Mouse (Mus musculus) MEL (cell line): ENCODE data around the gene Rps6kb2. TPM values are rescaled to one million over a fixed set of nuclear protein-coding genes. Genes with fewer than 3 reads are reported as not detected.

Experiments used
- DNase-seq: peaks from one replicate; pipeline ENCODE4 v3.0.0; 2011; ENCODE audit warnings: low read depth, low spot score
- H3K27ac ChIP-seq: 2 replicates; pipeline ENCODE4 v1.5.1; 2012; ENCODE audit warnings: low read depth, mild to moderate bottlenecking, control low read depth, low read length, moderate library complexity; ENCODE audit not compliant: control insufficient read depth
- H3K27me3 ChIP-seq, 2 experiments: fragments of 150-350 bp in 1 of 2; sonication (generic) in 1 of 2; 2 replicates each; pipeline ENCODE4 v1.6.1; 2012; ENCODE audit warnings: low read length in 2 of 2, mild to moderate bottlenecking in 2 of 2, improper control_type of control experiment in 1 of 2, moderate library complexity in 1 of 2; ENCODE audit not compliant: insufficient read depth in 2 of 2, control insufficient read depth in 1 of 2
- H3K36me3 ChIP-seq, 2 experiments: 2 replicates each; pipeline ENCODE4 v1.6.1; 2012 to 2014; ENCODE audit warnings: low read length in 2 of 2, improper control_type of control experiment in 1 of 2, inconsistent platforms in 1 of 2, mild to moderate bottlenecking in 1 of 2; ENCODE audit not compliant: insufficient read depth in 2 of 2, control insufficient read depth in 1 of 2
- H3K4me1 ChIP-seq, 2 experiments: fragments of 150-350 bp in 1 of 2; sonication (generic) in 1 of 2; 2 replicates each; pipeline ENCODE4 v1.6.1; 2012; ENCODE audit warnings: low read length in 2 of 2, improper control_type of control experiment in 1 of 2, mild to moderate bottlenecking in 1 of 2; ENCODE audit not compliant: insufficient read depth in 2 of 2, control insufficient read depth in 1 of 2
- H3K4me3 ChIP-seq, 2 experiments: fragments of 150-350 bp in 1 of 2; sonication (generic) in 1 of 2; 2 replicates each; pipeline ENCODE4 v1.5.1; 2012; ENCODE audit warnings: low read depth in 2 of 2, low read length in 2 of 2, mild to moderate bottlenecking in 2 of 2, moderate library complexity in 2 of 2, control low read depth in 1 of 2, improper control_type of control experiment in 1 of 2; ENCODE audit not compliant: control insufficient read depth in 1 of 2, insufficient read depth in 1 of 2
- H3K79me2 ChIP-seq: 2 replicates; pipeline ENCODE4 v1.6.1; 2012; ENCODE audit warnings: mild to moderate bottlenecking, low read length, moderate library complexity; ENCODE audit not compliant: control insufficient read depth, poor library complexity, insufficient read depth
- H3K9ac ChIP-seq: 2 replicates; pipeline ENCODE4 v1.6.1; 2012; ENCODE audit warnings: low read depth, mild to moderate bottlenecking, control low read depth, low read length, moderate library complexity; ENCODE audit not compliant: control insufficient read depth, poor library complexity, severe bottlenecking
- H3K9me3 ChIP-seq: fragments of 150-350 bp; sonication (generic); replicated peaks from 2 replicates; pipeline ENCODE4 v1.6.1; 2012; ENCODE audit warnings: mild to moderate bottlenecking, low read length, improper control_type of control experiment, moderate library complexity; ENCODE audit not compliant: insufficient read depth
- BHLHE40 ChIP-seq: IDR thresholded peaks from 2 replicates; pipeline ENCODE4 v1.6.1; 2012; ENCODE audit warnings: low read depth, mild to moderate bottlenecking, inconsistent platforms, low read length, improper control_type of control experiment, borderline replicate concordance
- CHD1 ChIP-seq: IDR thresholded peaks from 2 replicates; pipeline ENCODE4 v1.6.1; 2012; ENCODE audit warnings: low read depth, mild to moderate bottlenecking, inconsistent platforms, low read length, improper control_type of control experiment
- CHD2 ChIP-seq: IDR thresholded peaks from 2 replicates; pipeline ENCODE4 v1.6.1; 2011; ENCODE audit warnings: low read length, improper control_type of control experiment
- CTCF ChIP-seq, 3 experiments: IDR thresholded peaks in 2 of 3; conservative IDR thresholded peaks in 1 of 3; 2 replicates each; pipeline ENCODE4 v1.5.1; 2011 to 2012; ENCODE audit warnings: low read length in 3 of 3, low read depth in 2 of 3, mild to moderate bottlenecking in 2 of 3, improper control_type of control experiment in 1 of 3, inconsistent platforms in 1 of 3, mixed read lengths in 1 of 3, moderate library complexity in 1 of 3; ENCODE audit not compliant: control insufficient read depth in 1 of 3, insufficient read depth in 1 of 3, poor library complexity in 1 of 3, severe bottlenecking in 1 of 3
- E2F4 ChIP-seq: IDR thresholded peaks from 2 replicates; pipeline ENCODE4 v1.6.1; 2011; ENCODE audit warnings: low read depth, low read length, improper control_type of control experiment, borderline replicate concordance
- ELF1 ChIP-seq: IDR thresholded peaks from 2 replicates; pipeline ENCODE4 v1.6.1; 2014; ENCODE audit warnings: low read depth, mild to moderate bottlenecking, inconsistent platforms, low read length, improper control_type of control experiment, moderate library complexity
- EP300 ChIP-seq, 2 experiments: IDR thresholded peaks; 2 replicates each; pipeline ENCODE4 v1.6.1; 2011; ENCODE audit warnings: improper control_type of control experiment in 2 of 2, low read length in 2 of 2, low read depth in 1 of 2, mild to moderate bottlenecking in 1 of 2
- ETS1 ChIP-seq: IDR thresholded peaks from 2 replicates; pipeline ENCODE4 v1.6.1; 2012; ENCODE audit warnings: low read depth, mild to moderate bottlenecking, inconsistent platforms, low read length, improper control_type of control experiment, moderate library complexity
- GABPA ChIP-seq: IDR thresholded peaks from 2 replicates; pipeline ENCODE4 v1.6.1; 2012; ENCODE audit warnings: low read depth, mild to moderate bottlenecking, inconsistent platforms, low read length, improper control_type of control experiment, moderate library complexity
- HCFC1 ChIP-seq: IDR thresholded peaks from 2 replicates; pipeline ENCODE4 v1.6.1; 2012; ENCODE audit warnings: low read depth, mild to moderate bottlenecking, inconsistent platforms, low read length, improper control_type of control experiment, moderate library complexity
- KAT2A ChIP-seq: conservative IDR thresholded peaks from 2 replicates; pipeline ENCODE4 v1.6.1; 2012; ENCODE audit warnings: low read depth, low read length, improper control_type of control experiment, inconsistent platforms
- MAFK ChIP-seq: IDR thresholded peaks from 2 replicates; pipeline ENCODE4 v1.6.1; 2011; ENCODE audit warnings: low read depth, mild to moderate bottlenecking, low read length, improper control_type of control experiment, borderline replicate concordance
- MAX ChIP-seq: IDR thresholded peaks from 2 replicates; pipeline ENCODE4 v1.6.1; 2011; ENCODE audit warnings: low read length, improper control_type of control experiment
- MAZ ChIP-seq: IDR thresholded peaks from 2 replicates; pipeline ENCODE4 v1.6.1; 2012; ENCODE audit warnings: low read depth, mild to moderate bottlenecking, inconsistent platforms, low read length, improper control_type of control experiment
- MEF2A ChIP-seq: IDR thresholded peaks from 2 replicates; pipeline ENCODE4 v1.6.1; 2014; ENCODE audit warnings: low read depth, mild to moderate bottlenecking, inconsistent platforms, low read length, improper control_type of control experiment; ENCODE audit not compliant: poor library complexity, insufficient replicate concordance, severe bottlenecking; ENCODE audit errors: extremely low read depth
- MXI1 ChIP-seq: IDR thresholded peaks from 2 replicates; pipeline ENCODE4 v1.6.1; 2011; ENCODE audit warnings: mild to moderate bottlenecking, low read depth, low read length, improper control_type of control experiment
- MYB ChIP-seq: IDR thresholded peaks from 2 replicates; pipeline ENCODE4 v1.6.1; 2011; ENCODE audit warnings: mild to moderate bottlenecking, low read depth, low read length, improper control_type of control experiment
- MYC ChIP-seq: IDR thresholded peaks from 2 replicates; pipeline ENCODE4 v1.6.1; 2011; ENCODE audit warnings: low read depth, mild to moderate bottlenecking, low read length, improper control_type of control experiment, moderate library complexity
- NRF1 ChIP-seq: IDR thresholded peaks from 2 replicates; pipeline ENCODE4 v1.6.1; 2014; ENCODE audit warnings: low read depth, mild to moderate bottlenecking, inconsistent platforms, low read length, improper control_type of control experiment, moderate library complexity; ENCODE audit not compliant: poor library complexity, insufficient read depth, severe bottlenecking
- POLR2A ChIP-seq, 2 experiments: IDR thresholded peaks; 2 replicates each; pipeline ENCODE4 v1.6.1; 2011 to 2012; ENCODE audit warnings: low read length in 2 of 2, mild to moderate bottlenecking in 2 of 2, control low read depth in 1 of 2, improper control_type of control experiment in 1 of 2, low read depth in 1 of 2, moderate library complexity in 1 of 2; ENCODE audit not compliant: control insufficient read depth in 1 of 2, insufficient read depth in 1 of 2, poor library complexity in 1 of 2
- POLR2AphosphoS2 ChIP-seq: IDR thresholded peaks from 2 replicates; pipeline ENCODE4 v1.6.1; 2011; ENCODE audit warnings: low read length, improper control_type of control experiment
- POLR2AphosphoS5 ChIP-seq: IDR thresholded peaks from 2 replicates; pipeline ENCODE4 v1.6.1; 2012; ENCODE audit warnings: low read depth, borderline replicate concordance, mild to moderate bottlenecking, inconsistent platforms, low read length, moderate library complexity, mixed read lengths
- RAD21 ChIP-seq: IDR thresholded peaks from 2 replicates; pipeline ENCODE4 v1.6.1; 2011; ENCODE audit warnings: mild to moderate bottlenecking, low read depth, low read length, improper control_type of control experiment
- RCOR1 ChIP-seq: IDR thresholded peaks from 2 replicates; pipeline ENCODE4 v1.6.1; 2012; ENCODE audit warnings: low read depth, mild to moderate bottlenecking, inconsistent platforms, low read length, improper control_type of control experiment
- SIN3A ChIP-seq: IDR thresholded peaks from 2 replicates; pipeline ENCODE4 v1.6.1; 2012; ENCODE audit warnings: low read length, improper control_type of control experiment, inconsistent platforms
- SMC3 ChIP-seq: IDR thresholded peaks from 2 replicates; pipeline ENCODE4 v1.6.1; 2011; ENCODE audit warnings: low read depth, low read length, improper control_type of control experiment
- TAL1 ChIP-seq: IDR thresholded peaks from 2 replicates; pipeline ENCODE4 v1.6.1; 2012; ENCODE audit warnings: mild to moderate bottlenecking, inconsistent platforms, low read length, moderate library complexity, mixed read lengths
- TBP ChIP-seq: IDR thresholded peaks from 2 replicates; pipeline ENCODE4 v1.8.0; 2011; ENCODE audit warnings: low read depth, low read length, improper control_type of control experiment
- TCF12 ChIP-seq: IDR thresholded peaks from 2 replicates; pipeline ENCODE4 v1.6.1; 2014; ENCODE audit warnings: low read depth, mild to moderate bottlenecking, inconsistent platforms, low read length, improper control_type of control experiment, moderate library complexity
- UBTF ChIP-seq: IDR thresholded peaks from 2 replicates; pipeline ENCODE4 v1.6.1; 2012; ENCODE audit warnings: low read depth, mild to moderate bottlenecking, inconsistent platforms, low read length, improper control_type of control experiment, moderate library complexity, borderline replicate concordance; ENCODE audit not compliant: insufficient read depth
- USF1 ChIP-seq: IDR thresholded peaks from 2 replicates; pipeline ENCODE4 v1.6.1; 2014; ENCODE audit warnings: low read depth, mild to moderate bottlenecking, inconsistent platforms, low read length, improper control_type of control experiment, moderate library complexity
- ZKSCAN1 ChIP-seq: IDR thresholded peaks from 2 replicates; pipeline ENCODE4 v1.6.1; 2012; ENCODE audit warnings: low read depth, mild to moderate bottlenecking, inconsistent platforms, low read length, improper control_type of control experiment, moderate library complexity
- ZMIZ1 ChIP-seq: IDR thresholded peaks from 2 replicates; pipeline ENCODE4 v1.6.1; 2012; ENCODE audit warnings: low read depth, mild to moderate bottlenecking, inconsistent platforms, low read length, improper control_type of control experiment, moderate library complexity
- ZNF384 ChIP-seq: IDR thresholded peaks from 2 replicates; pipeline ENCODE4 v1.6.1; 2012; ENCODE audit warnings: low read depth, mild to moderate bottlenecking, inconsistent platforms, low read length, improper control_type of control experiment
- polyA plus RNA-seq, 2 experiments: library from polyadenylated mRNA; stranded (reverse) in 1 of 2; unstranded in 1 of 2; fragments of >175 nt in 1 of 2; fragments of >200 nt in 1 of 2; gene quantifications; 2 replicates each; pipeline versions ENCODE4 v1.2.1 to v1.2.4; 2012; ENCODE audit warnings: low replicate concordance in 2 of 2, low read depth in 1 of 2; ENCODE audit not compliant: insufficient read length in 2 of 2, insufficient read depth in 1 of 2, missing spikeins in 1 of 2
- total RNA-seq: library from RNA; depleted of rRNA; stranded (reverse); fragments of 300-350 nt; gene quantifications from 2 replicates; pipeline ENCODE4 v1.2.3, GENCODE M21; 2012; rRNA removed

The Rps6kb2 gene
- total RNA-seq (7.4 and 8.7 TPM in 2 replicates), polyA plus RNA-seq (10 to 100 TPM in 1 of 2 experiments, not detected in 1; 19.8 TPM)

DNA sequence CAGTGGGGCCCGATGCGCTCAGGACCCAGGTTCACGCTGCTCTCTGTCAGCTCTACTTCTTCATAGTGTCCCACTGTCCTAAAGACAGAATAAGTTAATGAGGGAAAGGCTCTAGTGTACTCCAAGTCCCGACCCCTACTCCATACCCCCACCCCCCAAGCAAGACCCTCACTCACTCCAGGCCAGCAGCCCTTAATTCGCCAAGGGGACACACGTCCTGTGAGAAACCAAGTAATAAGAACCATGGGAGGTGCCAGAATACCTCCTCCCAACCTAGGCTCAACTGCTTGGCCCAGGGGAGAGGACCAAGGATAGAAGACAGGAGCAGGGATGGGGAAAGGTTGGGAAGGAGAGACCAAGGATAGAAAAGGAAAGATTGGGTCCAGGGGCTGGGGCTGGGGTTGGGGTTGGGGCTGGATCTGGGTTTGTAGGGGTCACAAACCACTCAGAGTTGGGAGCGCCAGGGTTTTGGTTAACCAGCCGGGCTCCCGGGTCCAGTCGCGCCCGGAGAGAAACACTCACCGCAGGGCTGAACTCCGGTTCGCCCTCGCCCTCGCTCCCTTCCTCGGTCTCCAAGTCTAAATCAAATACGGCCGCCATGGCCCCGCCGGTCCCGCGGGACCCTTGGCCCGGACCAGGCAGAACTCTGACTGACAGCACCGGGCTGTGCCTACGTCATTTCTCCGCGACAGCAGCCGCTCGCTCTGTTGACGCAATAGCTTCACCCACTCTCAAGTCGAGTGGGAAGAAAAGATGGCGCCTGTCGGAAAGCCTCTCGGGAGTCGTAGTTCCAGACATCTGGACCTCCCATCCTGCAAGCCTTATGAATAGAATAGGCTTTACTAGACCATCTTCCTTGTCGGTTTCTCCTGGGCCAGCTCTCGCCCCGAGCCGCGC, at the start of gene Rps6kb2:
Rps6kb2 (minus strand) TSS at position 709 of the 897 bp plus-strand sequence.
- DNase-seq, result peak; percentile 97
- peak within 1 kb of the TSS; percentile 50 for H3K27ac ChIP-seq
- peaks cover 0 to 10% of the 10 kb centered on the region in 2 experiments; a peak in 3 of 4 replicates for H3K36me3 ChIP-seq
- TF ChIP-seq ZMIZ1, result 0 out of 2 replicates have a peak, but pooled peaks have one; percentile 27
- TF ChIP-seq CHD1, result no peak
- TF ChIP-seq POLR2A (IDR thresholded peaks at IDR 0.05; ENCODE audit: control insufficient read depth in 1 of 2, insufficient read depth in 1 of 2, low read depth in 1 of 2, low read length in 2 of 2, poor library complexity in 1 of 2), result peak in 1 of 2 experiments; percentile 80; a peak in 2 of 4 replicates
- no peak for TF ChIP-seq MEF2A
- no peak for TF ChIP-seq MYB
- peak; percentile 42; the same call in 1 of the 2 replicates for TF ChIP-seq NRF1
- TF ChIP-seq POLR2AphosphoS2, result no peak; the same call in 1 of the 2 replicates
- TF ChIP-seq MAFK, result no peak
- no peak for TF ChIP-seq MAZ
- TF ChIP-seq ZNF384, result no peak
- TF ChIP-seq TBP, result peak; percentile 76
- no peak for TF ChIP-seq GABPA
- peak; percentile 92 for TF ChIP-seq KAT2A
- TF ChIP-seq CTCF (IDR thresholded peaks at IDR 0.05 in 2 of 3, conservative IDR thresholded peaks at IDR 0.05 in 1 of 3; ENCODE audit: control insufficient read depth in 1 of 3, insufficient read depth in 1 of 3, low read depth in 2 of 3, low read length in 3 of 3, poor library complexity in 1 of 3, severe bottlenecking in 1 of 3), result no peak
- TF ChIP-seq MXI1, result peak; percentile 88
- no peak for TF ChIP-seq UBTF
- peak; percentile 56; the same call in 1 of the 2 replicates for TF ChIP-seq ETS1
- TF ChIP-seq CHD2, result no peak
- no peak for TF ChIP-seq E2F4
- no peak for TF ChIP-seq BHLHE40
- TF ChIP-seq RCOR1, result no peak
- TF ChIP-seq ZKSCAN1, result no peak
- TF ChIP-seq MYC, result 0 out of 2 replicates have a peak, but pooled peaks have one; percentile 68
- peak; percentile 64 for TF ChIP-seq ELF1
- TF ChIP-seq TCF12, result peak; percentile 64; the same call in 1 of the 2 replicates
- no peak for TF ChIP-seq SMC3
- no peak for TF ChIP-seq EP300 (IDR thresholded peaks at IDR 0.05; ENCODE audit: low read depth in 1 of 2, low read length in 2 of 2)
- TF ChIP-seq SIN3A, result peak; percentile 99
- peak; percentile 100 for TF ChIP-seq HCFC1
- 0 out of 2 replicates have a peak, but pooled peaks have one; percentile 32 for TF ChIP-seq USF1
- TF ChIP-seq RAD21, result no peak
- TF ChIP-seq POLR2AphosphoS5, result no peak
- TF ChIP-seq TAL1, result no peak
- no peak for TF ChIP-seq MAX

More for the DNA sequence above, at the start of gene Rps6kb2:
- H3K79me2 ChIP-seq, result peaks cover 4% of the 10 kb centered on the region
- no peaks in the 10 kb centered on the region for H3K27me3 ChIP-seq
- peaks cover 2 to 20% of the 10 kb centered on the region in 2 experiments for H3K4me1 ChIP-seq
- H3K4me3 ChIP-seq, result peak within 1 kb of the TSS; percentile 85 to 87
- no peaks in the 10 kb centered on the region for H3K9me3 ChIP-seq
- peak within 1 kb of the TSS; percentile 89 for H3K9ac ChIP-seq
